Mouse (Mus musculus): Measurements from ENCODE around the gene Ern1.

DNA sequence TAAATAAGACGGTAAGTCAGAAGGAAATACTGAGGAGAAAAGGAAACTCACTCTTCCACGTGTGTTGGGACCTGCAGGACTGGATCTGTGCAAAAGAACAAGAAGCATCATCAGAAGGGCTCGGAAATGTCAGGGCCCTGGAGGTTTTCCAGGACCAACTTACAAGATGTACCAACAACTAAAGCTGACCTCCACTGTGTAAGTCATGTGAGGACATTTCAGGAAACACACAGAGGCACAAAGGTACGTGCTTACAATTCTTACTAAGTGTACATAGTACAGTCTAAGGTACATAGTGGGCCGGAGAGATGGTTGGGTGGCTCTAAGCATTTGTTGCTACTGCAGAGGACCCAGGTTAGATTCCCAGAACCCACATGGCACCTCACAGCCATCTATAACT lies 50.6 kb downstream of the Ern1 start:
- no peak for TF ChIP-seq CTCF (IDR thresholded peaks at IDR 0.05)
- TF ChIP-seq EP300 (IDR thresholded peaks at IDR 0.05), result no peak
